Mouse (Mus musculus): ENCODE measurements at regions not wholly inside any gene's neighbourhood (a gene's known extent, or its start where the extent isn't known, plus 50 kb on each side); places are given as distances from the start of the nearest gene placed in this dataset.

DNA sequence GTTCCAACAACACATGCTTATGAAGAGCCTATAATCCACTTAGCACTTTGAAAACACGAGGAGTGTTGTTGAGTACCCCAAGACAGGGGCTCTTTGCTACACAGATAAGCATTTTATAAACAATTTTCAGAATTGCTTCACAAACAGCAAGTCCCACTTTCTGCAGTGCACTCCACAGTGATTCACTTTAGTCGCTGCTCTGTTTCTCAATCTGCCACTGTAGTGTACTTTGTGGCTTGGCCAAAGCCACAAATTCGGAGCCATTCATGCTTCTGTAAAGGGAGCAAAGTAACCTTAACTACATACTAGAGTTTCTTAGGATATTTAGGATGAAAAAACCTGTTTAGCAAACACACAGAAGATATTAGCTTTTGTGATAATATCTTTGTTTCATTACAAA lies 1226.5 kb upstream of the Luzp2 start:
- Histone ChIP-seq H3K4me3 (no peak overlapping the region), H3K27ac (0 out of 2 replicates have a peak overlapping the region, but pooled peaks have one; percentile 24)
- TF ChIP-seq CTCF (IDR thresholded peaks at IDR 0.05) = no peak
- intact Hi-C loops (cut with DNase I) = no loop called here
- no peak for DNase-seq (ENCODE audit: extremely low spot score in 1 of 2, low spot score in 2 of 2)

Data from left cerebral cortex, adult 2 months (tissue).